Mouse (Mus musculus): ENCODE data around the gene Cenpi. TPM values are rescaled to one million over a fixed set of nuclear protein-coding genes. Genes with fewer than 3 reads are reported as not detected.

Cenpi gene
- polyA plus RNA-seq, 1 experiment from 2014 or later, result 10.6 TPM

GRCm38 (mm10) chrX:134342735-134343134 is 34.9 kb downstream of the Cenpi start:
- no peaks in the 10 kb centered on the region for H3K4me1 ChIP-seq (replicated peaks; ENCODE audit: control insufficient read depth, insufficient read depth, low read length)
- ATAC-seq, result no peak
- H3K27ac ChIP-seq (ENCODE audit: low read length), result no peak overlapping the region
- 71% methylated on average over 2 of the region's 2 CpGs for WGBS
- no peak overlapping the region for H3K4me3 ChIP-seq (replicated peaks; ENCODE audit: low read length)
- H3K9ac ChIP-seq (replicated peaks; ENCODE audit: low read depth, low read length), result no peak overlapping the region
- no peaks in the 10 kb centered on the region for H3K36me3 ChIP-seq (ENCODE audit: control insufficient read depth, insufficient read depth)
- no peak overlapping the region for H3K4me2 ChIP-seq (ENCODE audit: low read length)
- no peaks in the 10 kb centered on the region for H3K27me3 ChIP-seq (replicated peaks; ENCODE audit: control insufficient read depth, insufficient read depth, low read length)
- no peaks in the 10 kb centered on the region for H3K9me3 ChIP-seq (ENCODE audit: control insufficient read depth, low read length)

DNA sequence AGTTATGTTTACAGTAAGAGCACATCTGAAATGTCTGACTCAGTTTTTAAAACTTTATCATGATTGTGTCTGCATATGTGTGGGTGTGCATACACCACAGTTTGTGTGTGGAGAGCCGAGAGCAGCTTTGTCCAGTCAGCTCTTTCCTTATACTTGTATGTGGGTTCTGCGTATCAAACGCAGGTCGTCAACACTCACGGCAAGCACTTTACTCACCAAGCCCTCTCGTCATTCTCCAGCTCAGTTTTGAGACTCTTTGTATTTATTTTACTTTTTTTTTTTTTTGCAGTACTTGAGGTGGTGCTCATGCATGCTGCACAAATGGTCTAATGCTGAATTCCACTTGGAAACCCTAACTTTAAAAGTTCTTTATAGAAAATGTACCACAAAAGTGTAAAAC is 42.3 kb downstream of the Cenpi start:
- H3K9ac ChIP-seq (replicated peaks; ENCODE audit: low read depth, low read length), result no peak overlapping the region
- no peaks in the 10 kb centered on the region for H3K27me3 ChIP-seq (replicated peaks; ENCODE audit: control insufficient read depth, insufficient read depth, low read length)
- H3K4me2 ChIP-seq (ENCODE audit: low read length), result no peak overlapping the region
- H3K9me3 ChIP-seq (ENCODE audit: control insufficient read depth, low read length), result no peaks in the 10 kb centered on the region
- ATAC-seq, result no peak
- no peak overlapping the region for H3K27ac ChIP-seq (ENCODE audit: low read length)
- H3K4me1 ChIP-seq (replicated peaks; ENCODE audit: control insufficient read depth, insufficient read depth, low read length), result no peaks in the 10 kb centered on the region
- no peak overlapping the region for H3K4me3 ChIP-seq (replicated peaks; ENCODE audit: low read length)
- H3K36me3 ChIP-seq (ENCODE audit: control insufficient read depth, insufficient read depth), result no peaks in the 10 kb centered on the region
- 94% methylated on average over 6 of the region's 6 CpGs for WGBS

GRCm38 (mm10) chrX:134353848-134354247 is 46.0 kb downstream of the Cenpi start:
- no peak for ATAC-seq
- no peak overlapping the region for H3K9ac ChIP-seq (replicated peaks; ENCODE audit: low read depth, low read length)
- no peaks in the 10 kb centered on the region for H3K4me1 ChIP-seq (replicated peaks; ENCODE audit: control insufficient read depth, insufficient read depth, low read length)
- no peaks in the 10 kb centered on the region for H3K9me3 ChIP-seq (ENCODE audit: control insufficient read depth, low read length)
- H3K4me3 ChIP-seq (replicated peaks; ENCODE audit: low read length), result no peak overlapping the region
- H3K27ac ChIP-seq (ENCODE audit: low read length), result no peak overlapping the region
- H3K27me3 ChIP-seq (replicated peaks; ENCODE audit: control insufficient read depth, insufficient read depth, low read length), result no peaks in the 10 kb centered on the region
- H3K36me3 ChIP-seq (ENCODE audit: control insufficient read depth, insufficient read depth), result no peaks in the 10 kb centered on the region
- H3K4me2 ChIP-seq (ENCODE audit: low read length), result no peak overlapping the region

- H3K4me3 ChIP-seq (replicated peaks; ENCODE audit: low read length), result no peak overlapping the region
- ATAC-seq, result no peak
- WGBS, result 76% methylated on average over 4 of the region's 4 CpGs
Observed at GRCm38 (mm10) chrX:134359336-134359735, 51.5 kb downstream of the Cenpi start.

GRCm38 (mm10) chrX:134362156-134362555 is 54.3 kb downstream of the Cenpi start:
- H3K4me2 ChIP-seq (ENCODE audit: low read length), result no peak overlapping the region
- H3K27me3 ChIP-seq (replicated peaks; ENCODE audit: control insufficient read depth, insufficient read depth, low read length), result no peaks in the 10 kb centered on the region
- no peak for ATAC-seq
- H3K9me3 ChIP-seq (ENCODE audit: control insufficient read depth, low read length), result no peaks in the 10 kb centered on the region
- H3K27ac ChIP-seq (ENCODE audit: low read length), result no peak overlapping the region
- no peaks in the 10 kb centered on the region for H3K36me3 ChIP-seq (ENCODE audit: control insufficient read depth, insufficient read depth)
- no peak overlapping the region for H3K9ac ChIP-seq (replicated peaks; ENCODE audit: low read depth, low read length)
- WGBS, result 89% methylated on average over 4 of the region's 4 CpGs
- no peaks in the 10 kb centered on the region for H3K4me1 ChIP-seq (replicated peaks; ENCODE audit: control insufficient read depth, insufficient read depth, low read length)
- H3K4me3 ChIP-seq (replicated peaks; ENCODE audit: low read length), result no peak overlapping the region

More at GRCm38 (mm10) chrX:134359336-134359735, 51.5 kb downstream of the Cenpi start:
- Histone ChIP-seq H3K9me3 (ENCODE audit: control insufficient read depth, low read length) (no peaks in the 10 kb centered on the region), H3K36me3 (ENCODE audit: control insufficient read depth, insufficient read depth) (no peaks in the 10 kb centered on the region), H3K4me2 (ENCODE audit: low read length) (no peak overlapping the region), H3K4me1 (replicated peaks; ENCODE audit: control insufficient read depth, insufficient read depth, low read length) (no peaks in the 10 kb centered on the region), H3K27me3 (replicated peaks; ENCODE audit: control insufficient read depth, insufficient read depth, low read length) (no peaks in the 10 kb centered on the region), H3K9ac (replicated peaks; ENCODE audit: low read depth, low read length) (no peak overlapping the region), H3K27ac (ENCODE audit: low read length) (no peak overlapping the region)

DNA sequence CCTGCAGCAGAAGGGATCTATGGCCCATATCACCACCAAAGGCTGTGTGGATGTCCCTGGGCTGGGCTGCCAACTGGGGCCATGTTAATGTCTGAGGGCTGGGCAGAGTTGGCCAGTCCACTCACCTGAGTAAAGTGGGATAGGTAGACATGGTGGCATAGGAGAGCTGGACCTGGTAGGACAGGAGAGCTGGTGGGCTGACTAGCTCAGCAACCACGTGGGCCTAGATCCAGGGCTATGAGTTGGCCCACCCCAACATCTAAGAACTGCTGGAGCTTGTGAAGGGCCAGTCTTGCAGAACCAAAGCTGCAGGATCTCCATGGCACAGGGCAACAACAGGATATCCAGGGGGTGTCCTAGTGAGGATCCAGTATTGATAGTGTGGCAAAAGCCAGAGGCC is 57.5 kb downstream of the Cenpi start:
- ATAC-seq, result no peak
- Histone ChIP-seq H3K9ac (replicated peaks; ENCODE audit: low read depth, low read length) (no peak overlapping the region), H3K36me3 (ENCODE audit: control insufficient read depth, insufficient read depth) (no peaks in the 10 kb centered on the region)

DNA sequence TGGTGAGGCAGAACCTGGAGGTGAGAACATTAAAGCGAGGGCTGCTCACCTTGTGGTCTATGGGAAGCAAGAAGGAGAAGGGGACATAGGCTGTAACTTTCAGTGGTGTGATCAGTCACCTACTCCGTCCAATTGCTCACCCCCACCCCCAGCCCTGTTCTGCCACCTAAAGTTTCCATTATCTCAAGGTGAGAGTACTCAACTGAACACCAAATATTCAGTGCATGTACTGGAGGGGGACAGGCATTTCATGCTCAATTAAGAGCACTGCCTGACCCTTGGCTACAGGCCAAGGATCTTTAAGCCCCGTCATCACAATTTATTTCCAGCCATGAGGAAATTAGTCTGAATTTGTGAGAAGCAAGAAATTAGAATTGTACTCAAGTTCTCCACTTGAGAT is 58.7 kb downstream of the Cenpi start:
- Histone ChIP-seq H3K27ac (ENCODE audit: low read length) (no peak overlapping the region), H3K9ac (replicated peaks; ENCODE audit: low read depth, low read length) (no peak overlapping the region), H3K27me3 (replicated peaks; ENCODE audit: control insufficient read depth, insufficient read depth, low read length) (no peaks in the 10 kb centered on the region), H3K4me1 (replicated peaks; ENCODE audit: control insufficient read depth, insufficient read depth, low read length) (no peaks in the 10 kb centered on the region), H3K9me3 (ENCODE audit: control insufficient read depth, low read length) (no peaks in the 10 kb centered on the region), H3K4me3 (replicated peaks; ENCODE audit: low read length) (no peak overlapping the region), H3K4me2 (ENCODE audit: low read length) (no peak overlapping the region), H3K36me3 (ENCODE audit: control insufficient read depth, insufficient read depth) (no peaks in the 10 kb centered on the region)
- 76% methylated on average over 3 of the region's 3 CpGs for WGBS
- no peak for ATAC-seq

More for the DNA sequence above, 57.5 kb downstream of the Cenpi start:
- Histone ChIP-seq H3K4me1 (replicated peaks; ENCODE audit: control insufficient read depth, insufficient read depth, low read length) (no peaks in the 10 kb centered on the region), H3K4me3 (replicated peaks; ENCODE audit: low read length) (no peak overlapping the region), H3K27ac (ENCODE audit: low read length) (no peak overlapping the region), H3K4me2 (ENCODE audit: low read length) (no peak overlapping the region), H3K9me3 (ENCODE audit: control insufficient read depth, low read length) (no peaks in the 10 kb centered on the region), H3K27me3 (replicated peaks; ENCODE audit: control insufficient read depth, insufficient read depth, low read length) (no peaks in the 10 kb centered on the region)
- WGBS, result 85% methylated on average over 1 of the region's 1 CpGs

- no peak overlapping the region for H3K9ac ChIP-seq (replicated peaks; ENCODE audit: low read depth, low read length)
- ATAC-seq, result no peak
- no peak overlapping the region for H3K27ac ChIP-seq (ENCODE audit: low read length)
- no peaks in the 10 kb centered on the region for H3K27me3 ChIP-seq (replicated peaks; ENCODE audit: control insufficient read depth, insufficient read depth, low read length)
- no peak overlapping the region for H3K4me2 ChIP-seq (ENCODE audit: low read length)
- no peak overlapping the region for H3K4me3 ChIP-seq (replicated peaks; ENCODE audit: low read length)
- H3K9me3 ChIP-seq (ENCODE audit: control insufficient read depth, low read length), result no peaks in the 10 kb centered on the region
- 10% methylated on average over 2 of the region's 2 CpGs for WGBS
- no peaks in the 10 kb centered on the region for H3K4me1 ChIP-seq (replicated peaks; ENCODE audit: control insufficient read depth, insufficient read depth, low read length)
- no peaks in the 10 kb centered on the region for H3K36me3 ChIP-seq (ENCODE audit: control insufficient read depth, insufficient read depth)
Observed at GRCm38 (mm10) chrX:134371279-134371678, 63.4 kb downstream of the Cenpi start.

- H3K36me3 ChIP-seq (ENCODE audit: control insufficient read depth, insufficient read depth), result no peaks in the 10 kb centered on the region
- 80% methylated on average over 1 of the region's 1 CpGs for WGBS
- no peak overlapping the region for H3K27ac ChIP-seq (ENCODE audit: low read length)
- H3K4me1 ChIP-seq (replicated peaks; ENCODE audit: control insufficient read depth, insufficient read depth, low read length), result no peaks in the 10 kb centered on the region
- no peak overlapping the region for H3K4me3 ChIP-seq (replicated peaks; ENCODE audit: low read length)
- H3K9ac ChIP-seq (replicated peaks; ENCODE audit: low read depth, low read length), result no peak overlapping the region
- H3K9me3 ChIP-seq (ENCODE audit: control insufficient read depth, low read length), result no peaks in the 10 kb centered on the region
- H3K27me3 ChIP-seq (replicated peaks; ENCODE audit: control insufficient read depth, insufficient read depth, low read length), result no peaks in the 10 kb centered on the region
- no peak for ATAC-seq
- H3K4me2 ChIP-seq (ENCODE audit: low read length), result no peak overlapping the region
Observed at GRCm38 (mm10) chrX:134374190-134374589, 66.3 kb downstream of the Cenpi start.

DNA sequence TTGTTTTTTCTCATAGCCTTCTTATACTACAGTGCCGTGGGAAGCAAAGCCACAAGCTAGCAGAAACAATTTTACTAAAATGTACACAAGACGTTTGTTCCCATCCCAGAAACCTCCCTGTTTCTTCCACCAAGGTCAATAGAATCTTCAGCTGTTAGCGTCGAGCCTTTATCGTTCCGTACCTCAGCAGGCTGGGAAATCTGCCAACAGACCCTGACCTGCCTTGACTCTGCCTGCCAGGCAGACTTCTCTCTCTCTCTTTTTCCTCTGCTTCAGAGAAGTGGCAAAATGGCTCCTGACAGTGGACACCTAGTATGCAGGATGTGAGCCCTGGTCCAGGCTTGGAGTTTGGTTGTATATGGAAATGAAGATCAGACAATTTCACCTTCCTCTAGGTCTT is 77.0 kb downstream of the Cenpi start:
- no peak for ATAC-seq
- WGBS, result 69% methylated on average over 6 of the region's 6 CpGs
- Histone ChIP-seq H3K36me3 (ENCODE audit: control insufficient read depth, insufficient read depth) (no peaks in the 10 kb centered on the region), H3K9ac (replicated peaks; ENCODE audit: low read depth, low read length) (no peak overlapping the region), H3K4me3 (replicated peaks; ENCODE audit: low read length) (no peak overlapping the region), H3K27ac (ENCODE audit: low read length) (no peak overlapping the region), H3K4me1 (replicated peaks; ENCODE audit: control insufficient read depth, insufficient read depth, low read length) (no peaks in the 10 kb centered on the region), H3K9me3 (ENCODE audit: control insufficient read depth, low read length) (no peaks in the 10 kb centered on the region), H3K27me3 (replicated peaks; ENCODE audit: control insufficient read depth, insufficient read depth, low read length) (no peaks in the 10 kb centered on the region), H3K4me2 (ENCODE audit: low read length) (no peak overlapping the region)
